Mouse (Mus musculus): ENCODE measurements at regions not wholly inside any gene's neighbourhood (a gene's known extent, or its start where the extent isn't known, plus 50 kb on each side); places are given as distances from the start of the nearest gene placed in this dataset.

- no peak overlapping the region for H3K4me3 ChIP-seq (ENCODE audit: low read depth, low read length)
- H3K9ac ChIP-seq (ENCODE audit: low read length), result no peak overlapping the region
- no peaks in the 10 kb centered on the region for H3K9me3 ChIP-seq (ENCODE audit: control insufficient read depth, low read length)
- no peaks in the 10 kb centered on the region for H3K36me3 ChIP-seq (ENCODE audit: control insufficient read depth, insufficient read depth, low read length)
- no peak overlapping the region for H3K27ac ChIP-seq (replicated peaks)
- no peaks in the 10 kb centered on the region for H3K4me1 ChIP-seq (replicated peaks; ENCODE audit: control insufficient read depth, insufficient read depth)
- no peak for DNase-seq (ENCODE audit: low spot score)
- H3K27me3 ChIP-seq (ENCODE audit: control insufficient read depth, insufficient read depth, low read length), result no peaks in the 10 kb centered on the region
- no peak for TF ChIP-seq CTCF (IDR thresholded peaks at IDR 0.05; ENCODE audit: low read depth)
- no peak for TF ChIP-seq EP300 (optimal IDR thresholded peaks at IDR 0.05)
- 55% methylated on average over 5 of the region's 5 CpGs for WGBS
- ATAC-seq (ENCODE audit: low FRiP score, low TSS enrichment), result no peak
- no peak overlapping the region for H3K4me2 ChIP-seq (replicated peaks; ENCODE audit: low read depth)
Observed at GRCm38 (mm10) chr3:99665363-99665762, 219.8 kb upstream of the Spag17 start.

GRCm38 (mm10) chr3:99665902-99666768, 219.1 kb upstream of the Spag17 start:
- Histone ChIP-seq H3K4me2 (replicated peaks; ENCODE audit: low read depth) (no peak overlapping the region), H3K9ac (ENCODE audit: low read length) (no peak overlapping the region), H3K27me3 (ENCODE audit: control insufficient read depth, insufficient read depth, low read length) (no peaks in the 10 kb centered on the region), H3K9me3 (ENCODE audit: control insufficient read depth, low read length) (no peaks in the 10 kb centered on the region), H3K36me3 (ENCODE audit: control insufficient read depth, insufficient read depth, low read length) (no peaks in the 10 kb centered on the region), H3K4me3 (ENCODE audit: low read depth, low read length) (no peak overlapping the region), H3K4me1 (replicated peaks; ENCODE audit: control insufficient read depth, insufficient read depth) (no peaks in the 10 kb centered on the region), H3K27ac (replicated peaks) (no peak overlapping the region)
- no peak for TF ChIP-seq CTCF (IDR thresholded peaks at IDR 0.05; ENCODE audit: low read depth)
- TF ChIP-seq EP300 (optimal IDR thresholded peaks at IDR 0.05), result no peak
- no peak for ATAC-seq (ENCODE audit: low FRiP score, low TSS enrichment)
- WGBS, result 26% methylated on average over 10 of the region's 10 CpGs
- DNase-seq (ENCODE audit: low spot score), result no peak

- no peak for DNase-seq (ENCODE audit: low spot score)
- no peak for TF ChIP-seq EP300 (optimal IDR thresholded peaks at IDR 0.05)
- H3K4me3 ChIP-seq (ENCODE audit: low read depth, low read length), result no peak overlapping the region
- no peaks in the 10 kb centered on the region for H3K27me3 ChIP-seq (ENCODE audit: control insufficient read depth, insufficient read depth, low read length)
- no peaks in the 10 kb centered on the region for H3K9me3 ChIP-seq (ENCODE audit: control insufficient read depth, low read length)
- no peak overlapping the region for H3K27ac ChIP-seq (replicated peaks)
- WGBS, result 89% methylated on average over 2 of the region's 2 CpGs
- no peak overlapping the region for H3K4me2 ChIP-seq (replicated peaks; ENCODE audit: low read depth)
- no peak for ATAC-seq (ENCODE audit: low FRiP score, low TSS enrichment)
- H3K4me1 ChIP-seq (replicated peaks; ENCODE audit: control insufficient read depth, insufficient read depth), result no peaks in the 10 kb centered on the region
- H3K36me3 ChIP-seq (ENCODE audit: control insufficient read depth, insufficient read depth, low read length), result no peaks in the 10 kb centered on the region
- H3K9ac ChIP-seq (ENCODE audit: low read length), result no peak overlapping the region
Observed at GRCm38 (mm10) chr3:99674145-99674544, 211.1 kb upstream of the Spag17 start.

- Histone ChIP-seq H3K36me3 (ENCODE audit: control insufficient read depth, insufficient read depth, low read length) (no peaks in the 10 kb centered on the region), H3K4me1 (replicated peaks; ENCODE audit: control insufficient read depth, insufficient read depth) (no peaks in the 10 kb centered on the region), H3K4me3 (ENCODE audit: low read depth, low read length) (no peak overlapping the region), H3K9ac (ENCODE audit: low read length) (no peak overlapping the region), H3K27ac (replicated peaks) (no peak overlapping the region), H3K4me2 (replicated peaks; ENCODE audit: low read depth) (no peak overlapping the region), H3K9me3 (ENCODE audit: control insufficient read depth, low read length) (no peaks in the 10 kb centered on the region), H3K27me3 (ENCODE audit: control insufficient read depth, insufficient read depth, low read length) (no peaks in the 10 kb centered on the region)
- TF ChIP-seq EP300 (optimal IDR thresholded peaks at IDR 0.05) (no peak), CTCF (IDR thresholded peaks at IDR 0.05; ENCODE audit: low read depth) (no peak)
- no peak for DNase-seq (ENCODE audit: low spot score)
- 83% methylated on average over 4 of the region's 4 CpGs for WGBS
- no peak for ATAC-seq (ENCODE audit: low FRiP score, low TSS enrichment)
Observed at GRCm38 (mm10) chr3:99709506-99709905, 175.7 kb upstream of the Spag17 start.

- no peaks in the 10 kb centered on the region for H3K36me3 ChIP-seq (ENCODE audit: control insufficient read depth, insufficient read depth, low read length)
- H3K27ac ChIP-seq (replicated peaks), result no peak overlapping the region
- no peak overlapping the region for H3K4me2 ChIP-seq (replicated peaks; ENCODE audit: low read depth)
- ATAC-seq (ENCODE audit: low FRiP score, low TSS enrichment), result no peak
- H3K9me3 ChIP-seq (ENCODE audit: control insufficient read depth, low read length), result no peaks in the 10 kb centered on the region
- WGBS, result 52% methylated on average over 4 of the region's 4 CpGs
- H3K27me3 ChIP-seq (ENCODE audit: control insufficient read depth, insufficient read depth, low read length), result no peaks in the 10 kb centered on the region
- no peak for DNase-seq (ENCODE audit: low spot score)
- TF ChIP-seq EP300 (optimal IDR thresholded peaks at IDR 0.05) (no peak), CTCF (IDR thresholded peaks at IDR 0.05; ENCODE audit: low read depth) (no peak)
- H3K4me3 ChIP-seq (ENCODE audit: low read depth, low read length), result no peak overlapping the region
- H3K9ac ChIP-seq (ENCODE audit: low read length), result no peak overlapping the region
- H3K4me1 ChIP-seq (replicated peaks; ENCODE audit: control insufficient read depth, insufficient read depth), result no peaks in the 10 kb centered on the region
Observed at GRCm38 (mm10) chr3:99716381-99716780, 168.8 kb upstream of the Spag17 start.

GRCm38 (mm10) chr3:99738093-99738803, 147.0 kb upstream of the Spag17 start:
- DNase-seq (ENCODE audit: low spot score), result no peak
- H3K9ac ChIP-seq (ENCODE audit: low read length), result no peak overlapping the region

More at GRCm38 (mm10) chr3:99738093-99738803, 147.0 kb upstream of the Spag17 start:
- no peaks in the 10 kb centered on the region for H3K27me3 ChIP-seq (ENCODE audit: control insufficient read depth, insufficient read depth, low read length)
- H3K4me2 ChIP-seq (replicated peaks; ENCODE audit: low read depth), result no peak overlapping the region
- 63% methylated on average over 3 of the region's 3 CpGs for WGBS
- no peak overlapping the region for H3K4me3 ChIP-seq (ENCODE audit: low read depth, low read length)
- TF ChIP-seq CTCF (IDR thresholded peaks at IDR 0.05; ENCODE audit: low read depth) (no peak), EP300 (optimal IDR thresholded peaks at IDR 0.05) (no peak)
- no peaks in the 10 kb centered on the region for H3K36me3 ChIP-seq (ENCODE audit: control insufficient read depth, insufficient read depth, low read length)
- H3K27ac ChIP-seq (replicated peaks), result no peak overlapping the region
- ATAC-seq (ENCODE audit: low FRiP score, low TSS enrichment), result no peak
- no peaks in the 10 kb centered on the region for H3K4me1 ChIP-seq (replicated peaks; ENCODE audit: control insufficient read depth, insufficient read depth)
- H3K9me3 ChIP-seq (ENCODE audit: control insufficient read depth, low read length), result no peaks in the 10 kb centered on the region
